Mouse (Mus musculus) layer of hippocampus, postnatal 36 days (tissue): ENCODE results near the gene Runx2. TPM values are rescaled to one million over a fixed set of nuclear protein-coding genes. Genes with fewer than 3 reads are reported as not detected.
A peak's percentile ranks its signal among the peaks of the same experiment; 100 is the strongest.

Experiments
- DNase-seq, 2 experiments: peaks; one replicate each; pipeline ENCODE4 v3.0.0; 2022
- total RNA-seq, 2 experiments: library from RNA; stranded (reverse); gene quantifications; 2 replicates each; pipeline ENCODE4 v1.2.3; 2021

The Runx2 gene
- total RNA-seq, 2 experiments from 2014 or later: 13.2 to 18.0 TPM

- no peak for DNase-seq
Measured at GRCm38 (mm10) chr17:44654503-44654902, 160.1 kb downstream of the Runx2 start.

GRCm38 (mm10) chr17:44653081-44653480 is 161.5 kb downstream of the Runx2 start:
- no peak for DNase-seq

- DNase-seq: no peak
Measured at GRCm38 (mm10) chr17:44652054-44652453, 162.5 kb downstream of the Runx2 start.

- no peak for DNase-seq
Measured at GRCm38 (mm10) chr17:44651613-44652012, 163.0 kb downstream of the Runx2 start.

GRCm38 (mm10) chr17:44650431-44650830 is 164.2 kb downstream of the Runx2 start:
- DNase-seq: no peak

- no peak for DNase-seq
Measured at GRCm38 (mm10) chr17:44649056-44649455, 165.5 kb downstream of the Runx2 start.

- DNase-seq: peak; percentile 37 to 45
Measured at GRCm38 (mm10) chr17:44647916-44648315, 166.7 kb downstream of the Runx2 start.

- DNase-seq: no peak
Measured at GRCm38 (mm10) chr17:44645146-44645545, 169.5 kb downstream of the Runx2 start.

- no peak for DNase-seq
Measured at GRCm38 (mm10) chr17:44643260-44643659, 171.3 kb downstream of the Runx2 start.

GRCm38 (mm10) chr17:44642126-44642525 is 172.5 kb downstream of the Runx2 start:
- no peak for DNase-seq

- no peak for DNase-seq
Measured at GRCm38 (mm10) chr17:44640910-44641309, 173.7 kb downstream of the Runx2 start.

GRCm38 (mm10) chr17:44639446-44639845 is 175.2 kb downstream of the Runx2 start:
- DNase-seq: no peak

- DNase-seq: no peak
Measured at GRCm38 (mm10) chr17:44637181-44637880, 177.3 kb downstream of the Runx2 start.

GRCm38 (mm10) chr17:44634486-44634885 is 180.1 kb downstream of the Runx2 start:
- DNase-seq: no peak

- no peak for DNase-seq
Measured at GRCm38 (mm10) chr17:44633607-44634415, 180.8 kb downstream of the Runx2 start.

GRCm38 (mm10) chr17:44632941-44633340 is 181.7 kb downstream of the Runx2 start:
- DNase-seq: no peak

- no peak for DNase-seq
Measured at GRCm38 (mm10) chr17:44632292-44632691, 182.3 kb downstream of the Runx2 start.

GRCm38 (mm10) chr17:44631577-44631976 is 183.0 kb downstream of the Runx2 start:
- DNase-seq: no peak

GRCm38 (mm10) chr17:44627317-44627716 is 187.3 kb downstream of the Runx2 start:
- no peak for DNase-seq

GRCm38 (mm10) chr17:44623707-44624106 is 190.9 kb downstream of the Runx2 start:
- DNase-seq: no peak

GRCm38 (mm10) chr17:44623271-44623670 is 191.3 kb downstream of the Runx2 start:
- DNase-seq: no peak

- no peak for DNase-seq
Measured at GRCm38 (mm10) chr17:44620456-44620855, 194.1 kb downstream of the Runx2 start.

- peak; percentile 41 to 43 for DNase-seq
Measured at GRCm38 (mm10) chr17:44618691-44619090, 195.9 kb downstream of the Runx2 start.

- DNase-seq: peak; percentile 58 to 66
Measured at GRCm38 (mm10) chr17:44618175-44618574, 196.4 kb downstream of the Runx2 start.
